Comparison of ENCODE assay signal across 16 mouse cellular contexts in genomic region chr14:118787621-118788020, GRCm38 (mm10). TPM values are rescaled to one million over a fixed set of nuclear protein-coding genes. Genes with fewer than 3 reads are reported as not detected.
DNase-seq lines count a peak whose midpoint lies in the region; ATAC-seq and TF ChIP-seq lines count a peak whose summit lies in the region.
"Had no signal": no experiment of that assay in that cellular context is flagged by ENCODE, and none has a peak within 500 bp of the region (broad histone marks: within the 10 kb centered on the region; RNA-seq: fewer than 3 reads in every experiment).

TSS of gene Cldn10 (plus strand) at chr14:118787908.

- no peak within 1 kb of the TSS for H3K4me3 ChIP-seq in kidney, postnatal 0 days (replicated peaks; ENCODE audit: low read depth, low read length)
- no peak within 1 kb of the TSS for H3K4me3 ChIP-seq in lung, embryonic 15.5 days
- H3K4me3 ChIP-seq in stomach, embryonic 15.5 days (replicated peaks): no peak within 1 kb of the TSS
- H3K4me3 ChIP-seq: neural tube, embryonic 12.5 days had no signal

- H3K9me3 ChIP-seq in kidney, postnatal 0 days (replicated peaks; ENCODE audit: low read length): no peaks in the 10 kb centered on the region
- no peaks in the 10 kb centered on the region for H3K9me3 ChIP-seq in lung, embryonic 15.5 days
- H3K9me3 ChIP-seq in stomach, embryonic 15.5 days: no peaks in the 10 kb centered on the region
- H3K9me3 ChIP-seq: neural tube, embryonic 12.5 days had no signal

- peak within 1 kb of the TSS; percentile 18 for H3K4me2 ChIP-seq in kidney, postnatal 0 days (ENCODE audit: low read length)
- H3K4me2 ChIP-seq in lung, embryonic 15.5 days: no peak within 1 kb of the TSS
- H3K4me2 ChIP-seq in stomach, embryonic 15.5 days: no peak within 1 kb of the TSS
- H3K4me2 ChIP-seq: hindbrain, embryonic 14.5 days; neural tube, embryonic 12.5 days had no signal

- no peaks in the 10 kb centered on the region for H3K27me3 ChIP-seq in kidney, postnatal 0 days (ENCODE audit: insufficient read depth, low read length)
- no peaks in the 10 kb centered on the region for H3K27me3 ChIP-seq in lung, embryonic 15.5 days
- no peaks in the 10 kb centered on the region for H3K27me3 ChIP-seq in stomach, embryonic 15.5 days (replicated peaks)
- H3K27me3 ChIP-seq: neural tube, embryonic 12.5 days had no signal

- no peak for DNase-seq in kidney, postnatal 0 days (ENCODE audit: low spot score)
- no peak for DNase-seq in kidney, adult 18-20 months
- no peak for DNase-seq in lung, postnatal 4 days
- DNase-seq in layer of hippocampus, postnatal 14 days (ENCODE audit: low spot score in 2 of 2): no peak
- DNase-seq: adrenal gland, adult 2 months; cerebellum, postnatal 36 days; gastrocnemius, postnatal 36 days; midbrain, embryonic 14.5 days; thymus, postnatal 4 days had no signal

- 0 out of 2 replicates have a peak, but pooled peaks cover 5% of the 10 kb centered on the region for H3K4me1 ChIP-seq in kidney, postnatal 0 days (replicated peaks; ENCODE audit: insufficient read depth, low read length)
- no peaks in the 10 kb centered on the region for H3K4me1 ChIP-seq in lung, embryonic 15.5 days
- H3K4me1 ChIP-seq in stomach, embryonic 15.5 days: no peaks in the 10 kb centered on the region
- H3K4me1 ChIP-seq: neural tube, embryonic 12.5 days had no signal

- no peaks in the 10 kb centered on the region for H3K36me3 ChIP-seq in kidney, postnatal 0 days (ENCODE audit: insufficient read depth, low read length)
- no peaks in the 10 kb centered on the region for H3K36me3 ChIP-seq in lung, embryonic 15.5 days
- H3K36me3 ChIP-seq in stomach, embryonic 15.5 days: no peaks in the 10 kb centered on the region
- H3K36me3 ChIP-seq: neural tube, embryonic 12.5 days had no signal

- ATAC-seq in kidney, postnatal 0 days (replicated peaks; ENCODE audit: low FRiP score, low read depth): no peak
- ATAC-seq in lung, embryonic 15.5 days (ENCODE audit: borderline replicate concordance, extremely low read depth, low FRiP score, low TSS enrichment): no peak
- ATAC-seq in stomach, embryonic 15.5 days (ENCODE audit: insufficient read depth, low FRiP score, low read depth): no peak
- ATAC-seq in granulocyte monocyte progenitor cell, adult 5-6 weeks (replicated peaks; ENCODE audit: poor library complexity, severe bottlenecking): no peak
- ATAC-seq: forebrain, embryonic 16.5 days had no signal

- TF ChIP-seq CTCF in kidney, postnatal 0 days (IDR thresholded peaks at IDR 0.05; ENCODE audit: low read depth): no peak

- WGBS in kidney, postnatal 0 days: 45% methylated on average over 4 of the region's 4 CpGs
- 65% methylated on average over 4 of the region's 4 CpGs for WGBS in lung, embryonic 15.5 days
- 68% methylated on average over 4 of the region's 4 CpGs for WGBS in stomach, embryonic 15.5 days

- H3K27ac ChIP-seq in kidney, postnatal 0 days: peak within 1 kb of the TSS; percentile 61
- H3K27ac ChIP-seq in lung, embryonic 15.5 days: no peak within 1 kb of the TSS
- no peak within 1 kb of the TSS for H3K27ac ChIP-seq in stomach, embryonic 15.5 days
- H3K27ac ChIP-seq: hindbrain, embryonic 14.5 days; macrophage; neural tube, embryonic 12.5 days had no signal

- H3K9ac ChIP-seq in kidney, postnatal 0 days (ENCODE audit: low read depth, low read length): no peak within 1 kb of the TSS
- H3K9ac ChIP-seq in lung, embryonic 15.5 days: no peak within 1 kb of the TSS
- no peak within 1 kb of the TSS for H3K9ac ChIP-seq in stomach, embryonic 15.5 days
- H3K9ac ChIP-seq: hindbrain, embryonic 14.5 days; neural tube, embryonic 12.5 days had no signal

RNA-seq across cellular contexts. Expression of gene Cldn10, which starts in this region (rescaled TPM):
- 199 and 211 TPM in 2 replicates for polyA plus RNA-seq in kidney, postnatal 0 days (2015; fragmentation: Nextera tagmentation; extraction: Ambion mirVana)
- 72.3 and 73.8 TPM in 2 replicates for polyA plus RNA-seq in lung, embryonic 15.5 days (2015; fragmentation: Nextera tagmentation; extraction: Ambion mirVana)
- 10 to 100 TPM; 26.4 to 26.6 TPM for total RNA-seq in layer of hippocampus, postnatal 14 days (2021)
- polyA plus RNA-seq in stomach, embryonic 15.5 days (2015; fragmentation: Nextera tagmentation; extraction: Ambion mirVana): 70.1 and 90.5 TPM in 2 replicates
- total RNA-seq in granulocyte monocyte progenitor cell, adult 5-6 weeks (2014; fragmentation: Nextera tagmentation): not detected in 2 replicates
- total RNA-seq in granulocyte monocyte progenitor cell, adult 5-6 weeks (2017): 0.31 TPM in 1 of 2 replicates, not detected in the other
- total RNA-seq: gastrocnemius, postnatal 36 days had no signal
- polyA plus RNA-seq: macrophage had no signal

Comparison
In these comparisons a context has a peak if more than half of its experiments do, and no peak if none do; other contexts are left out.
1. RNA of gene Cldn10 (total RNA-seq): 26.4 to 26.6 TPM in layer of hippocampus, postnatal 14 days; 0.31 TPM in granulocyte monocyte progenitor cell, adult 5-6 weeks; every median in the first group is over 10 times any median in the second.